Mouse (Mus musculus): ENCODE measurements around the gene Xpc. TPM values are rescaled to one million over a fixed set of nuclear protein-coding genes. Genes with fewer than 3 reads are reported as not detected.

Xpc gene
- polyA plus RNA-seq, 1 experiment from 2014 or later: 15.8 TPM

DNA sequence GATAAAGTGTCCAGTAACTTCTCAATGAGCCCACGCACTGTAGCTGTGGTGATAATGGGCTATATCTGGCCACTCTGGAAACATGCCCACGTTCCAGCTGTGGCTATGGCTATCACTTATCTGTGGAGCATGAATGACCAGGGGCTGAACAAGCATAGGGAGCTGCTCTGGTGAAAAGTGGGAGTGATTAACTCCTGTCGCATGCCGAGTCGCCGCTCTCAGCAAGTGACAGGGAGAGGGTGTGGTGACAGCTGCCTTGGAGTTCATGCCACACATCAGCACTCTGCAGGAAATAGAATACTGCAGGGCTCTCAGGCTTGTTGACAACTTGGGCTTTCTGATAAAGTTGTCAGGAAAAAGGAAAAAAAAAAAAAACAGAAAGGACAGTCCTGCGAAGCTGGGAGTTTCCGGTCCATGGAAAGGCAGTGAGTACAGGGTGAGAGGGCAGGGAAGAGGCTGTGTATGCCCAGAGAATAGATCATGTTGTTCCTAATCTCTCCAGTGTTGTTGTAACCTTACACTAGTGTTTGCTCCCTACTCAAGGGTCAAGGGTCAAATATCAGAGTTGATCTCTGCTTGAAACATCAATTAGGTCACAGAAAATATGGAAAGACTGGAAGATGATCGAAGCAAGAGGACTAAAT, 30.7 kb upstream of the Xpc start:
- Histone ChIP-seq H3K4me3 (ENCODE audit: low read length) (no peak overlapping the region), H3K4me1 (ENCODE audit: control insufficient read depth, insufficient read depth, low read depth, low read length) (no peaks in the 10 kb centered on the region), H3K27ac (ENCODE audit: low read depth, low read length) (no peak overlapping the region), H3K9me3 (ENCODE audit: control insufficient read depth, low read length) (no peaks in the 10 kb centered on the region), H3K27me3 (replicated peaks; ENCODE audit: control insufficient read depth, insufficient read depth, low read length) (no peaks in the 10 kb centered on the region), H3K36me3 (ENCODE audit: control insufficient read depth, insufficient read depth, low read length) (no peaks in the 10 kb centered on the region), H3K9ac (ENCODE audit: low read depth, low read length) (no peak overlapping the region), H3K4me2 (ENCODE audit: low read length) (no peak overlapping the region)
- 68% methylated on average over 9 of the region's 9 CpGs for WGBS
- no peak for ATAC-seq

DNA sequence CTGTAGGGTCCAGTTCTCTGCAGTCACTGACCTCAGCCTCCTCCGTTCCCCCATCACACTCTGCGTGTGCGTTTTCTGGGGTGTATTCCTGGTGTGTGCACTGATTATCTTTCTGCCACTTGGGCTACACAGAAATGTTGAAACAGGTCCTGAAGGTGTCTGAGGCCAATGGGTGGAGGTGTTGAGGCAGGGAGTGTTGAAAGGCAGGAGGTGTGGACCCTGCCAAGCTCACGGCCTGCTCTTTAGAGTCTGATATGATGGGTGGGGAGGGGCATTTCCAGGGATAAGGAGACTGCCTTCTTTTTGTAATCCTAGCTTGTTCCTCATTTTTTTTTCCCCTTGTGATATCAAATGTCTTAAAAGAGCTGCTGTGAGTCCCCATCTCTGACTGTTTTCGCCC, 27.4 kb upstream of the Xpc start:
- Histone ChIP-seq H3K27me3 (replicated peaks; ENCODE audit: control insufficient read depth, insufficient read depth, low read length) (no peaks in the 10 kb centered on the region), H3K27ac (ENCODE audit: low read depth, low read length) (no peak overlapping the region), H3K36me3 (ENCODE audit: control insufficient read depth, insufficient read depth, low read length) (no peaks in the 10 kb centered on the region), H3K4me3 (ENCODE audit: low read length) (no peak overlapping the region), H3K4me1 (ENCODE audit: control insufficient read depth, insufficient read depth, low read depth, low read length) (no peaks in the 10 kb centered on the region), H3K9ac (ENCODE audit: low read depth, low read length) (no peak overlapping the region), H3K9me3 (ENCODE audit: control insufficient read depth, low read length) (no peaks in the 10 kb centered on the region), H3K4me2 (ENCODE audit: low read length) (no peak overlapping the region)
- ATAC-seq: no peak
- 86% methylated on average over 5 of the region's 5 CpGs for WGBS

DNA sequence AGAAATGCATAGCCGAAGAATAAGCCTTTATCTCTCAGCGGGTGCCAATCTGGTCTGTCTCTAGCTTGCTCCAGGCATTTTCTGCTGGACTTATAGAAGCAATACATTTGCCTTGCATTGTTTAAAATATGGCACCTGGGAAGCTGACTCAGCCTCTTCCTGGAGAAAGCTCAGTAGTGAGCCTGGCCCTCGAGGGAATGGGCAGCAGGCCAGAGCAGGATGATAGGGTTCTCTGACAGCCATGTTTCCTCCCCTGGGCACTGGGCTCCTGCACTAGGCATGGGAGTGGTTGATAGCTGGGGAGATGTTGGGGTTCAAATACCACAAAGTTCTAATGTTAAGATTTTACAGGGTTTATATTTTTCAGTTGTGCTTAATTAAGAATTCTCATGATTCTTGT, 25.6 kb upstream of the Xpc start:
- no peak overlapping the region for H3K4me2 ChIP-seq (ENCODE audit: low read length)
- H3K36me3 ChIP-seq (ENCODE audit: control insufficient read depth, insufficient read depth, low read length): no peaks in the 10 kb centered on the region
- 58% methylated on average over 3 of the region's 3 CpGs for WGBS
- no peak overlapping the region for H3K9ac ChIP-seq (ENCODE audit: low read depth, low read length)
- ATAC-seq: no peak
- H3K4me3 ChIP-seq (ENCODE audit: low read length): no peak overlapping the region
- no peaks in the 10 kb centered on the region for H3K9me3 ChIP-seq (ENCODE audit: control insufficient read depth, low read length)
- no peaks in the 10 kb centered on the region for H3K4me1 ChIP-seq (ENCODE audit: control insufficient read depth, insufficient read depth, low read depth, low read length)
- H3K27me3 ChIP-seq (replicated peaks; ENCODE audit: control insufficient read depth, insufficient read depth, low read length): no peaks in the 10 kb centered on the region
- no peak overlapping the region for H3K27ac ChIP-seq (ENCODE audit: low read depth, low read length)

DNA sequence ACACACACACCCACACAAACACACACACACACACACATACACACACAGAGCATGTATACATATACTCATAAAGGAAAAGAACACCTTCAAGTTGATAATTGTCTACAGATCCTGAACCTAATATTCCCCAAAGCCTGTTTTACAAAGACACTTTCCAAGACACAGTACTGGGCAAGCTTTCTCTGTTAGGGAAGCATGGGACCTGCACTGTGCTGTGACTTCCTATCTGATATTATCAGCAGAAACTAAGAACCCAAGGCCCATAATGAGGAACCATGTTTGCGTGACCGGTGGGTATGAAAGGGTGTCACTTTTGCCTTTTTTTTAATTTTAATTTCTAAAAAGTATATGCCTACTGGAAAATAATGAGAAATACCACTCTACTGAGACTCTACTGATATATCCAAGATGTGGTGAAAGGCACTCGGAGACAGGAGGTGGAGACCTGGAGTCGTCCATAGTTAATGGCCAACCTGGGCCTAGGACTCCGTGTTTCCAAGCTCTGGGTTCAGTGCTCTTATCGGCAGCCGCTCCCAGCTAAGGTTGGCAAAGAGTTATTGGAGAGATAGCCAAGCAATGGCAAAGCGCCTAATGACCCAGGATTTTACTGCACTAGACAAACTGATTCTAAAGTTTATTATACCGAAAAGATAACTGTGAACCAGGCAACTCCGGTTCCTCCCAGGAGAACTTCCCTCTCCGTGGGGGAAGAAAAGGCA, 20.5 kb upstream of the Xpc start:
- no peak overlapping the region for H3K9ac ChIP-seq (ENCODE audit: low read depth, low read length)
- WGBS: 94% methylated on average over 11 of the region's 11 CpGs

DNA sequence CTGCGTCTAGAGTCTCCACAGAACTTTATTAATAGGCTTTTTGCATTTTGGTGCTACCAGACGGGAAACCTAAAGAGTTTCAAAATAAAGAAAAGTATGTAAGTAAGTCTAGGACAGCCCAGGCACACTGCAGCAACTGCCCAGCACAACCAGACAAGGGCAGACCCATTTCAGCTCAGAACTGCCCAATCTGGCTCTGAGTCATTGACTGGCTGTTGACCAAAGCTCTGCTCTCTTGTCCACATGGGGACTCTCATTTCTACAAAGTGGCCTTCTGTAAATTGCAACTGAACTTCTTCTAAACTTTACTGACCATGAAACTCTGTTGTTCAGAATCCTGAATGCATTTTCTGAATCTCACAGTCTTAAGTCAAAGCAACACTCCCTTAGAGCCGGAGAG, 19.5 kb upstream of the Xpc start:
- Histone ChIP-seq H3K9me3 (ENCODE audit: control insufficient read depth, low read length) (no peaks in the 10 kb centered on the region), H3K4me2 (ENCODE audit: low read length) (no peak overlapping the region), H3K27me3 (replicated peaks; ENCODE audit: control insufficient read depth, insufficient read depth, low read length) (no peaks in the 10 kb centered on the region), H3K4me3 (ENCODE audit: low read length) (no peak overlapping the region), H3K36me3 (ENCODE audit: control insufficient read depth, insufficient read depth, low read length) (no peaks in the 10 kb centered on the region), H3K4me1 (ENCODE audit: control insufficient read depth, insufficient read depth, low read depth, low read length) (no peaks in the 10 kb centered on the region), H3K27ac (ENCODE audit: low read depth, low read length) (no peak overlapping the region), H3K9ac (ENCODE audit: low read depth, low read length) (no peak overlapping the region)
- no peak for ATAC-seq
- WGBS: 60% methylated on average over 3 of the region's 3 CpGs

More for the DNA sequence above, 20.5 kb upstream of the Xpc start:
- Histone ChIP-seq H3K4me2 (ENCODE audit: low read length) (no peak overlapping the region), H3K4me1 (ENCODE audit: control insufficient read depth, insufficient read depth, low read depth, low read length) (no peaks in the 10 kb centered on the region), H3K4me3 (ENCODE audit: low read length) (no peak overlapping the region), H3K9me3 (ENCODE audit: control insufficient read depth, low read length) (no peaks in the 10 kb centered on the region), H3K27ac (ENCODE audit: low read depth, low read length) (no peak overlapping the region), H3K27me3 (replicated peaks; ENCODE audit: control insufficient read depth, insufficient read depth, low read length) (no peaks in the 10 kb centered on the region), H3K36me3 (ENCODE audit: control insufficient read depth, insufficient read depth, low read length) (no peaks in the 10 kb centered on the region)
- no peak for ATAC-seq

DNA sequence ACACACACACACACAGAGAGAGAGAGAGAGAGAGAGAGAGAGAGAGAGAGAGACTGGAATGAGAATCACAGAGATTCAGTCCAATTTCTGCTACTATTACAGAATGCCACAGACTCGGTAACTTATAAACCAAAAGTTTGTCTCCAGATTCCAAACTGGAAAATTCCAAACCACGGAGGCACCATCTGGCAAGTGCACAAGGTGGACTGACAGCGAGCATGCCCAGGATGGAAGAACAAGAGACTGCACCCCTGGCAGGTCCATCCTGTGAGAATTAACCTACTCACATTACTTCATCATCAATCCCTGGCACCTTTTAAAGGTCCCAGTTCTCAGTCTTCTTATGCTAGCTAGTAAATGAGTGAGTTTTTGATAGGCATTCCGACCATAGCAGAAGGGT, 18.6 kb upstream of the Xpc start:
- Histone ChIP-seq H3K27ac (ENCODE audit: low read depth, low read length) (no peak overlapping the region), H3K4me1 (ENCODE audit: control insufficient read depth, insufficient read depth, low read depth, low read length) (no peaks in the 10 kb centered on the region), H3K36me3 (ENCODE audit: control insufficient read depth, insufficient read depth, low read length) (no peaks in the 10 kb centered on the region), H3K9me3 (ENCODE audit: control insufficient read depth, low read length) (no peaks in the 10 kb centered on the region), H3K9ac (ENCODE audit: low read depth, low read length) (no peak overlapping the region), H3K4me2 (ENCODE audit: low read length) (no peak overlapping the region), H3K27me3 (replicated peaks; ENCODE audit: control insufficient read depth, insufficient read depth, low read length) (no peaks in the 10 kb centered on the region), H3K4me3 (ENCODE audit: low read length) (no peak overlapping the region)
- no peak for ATAC-seq
- WGBS: 80% methylated on average over 4 of the region's 4 CpGs

DNA sequence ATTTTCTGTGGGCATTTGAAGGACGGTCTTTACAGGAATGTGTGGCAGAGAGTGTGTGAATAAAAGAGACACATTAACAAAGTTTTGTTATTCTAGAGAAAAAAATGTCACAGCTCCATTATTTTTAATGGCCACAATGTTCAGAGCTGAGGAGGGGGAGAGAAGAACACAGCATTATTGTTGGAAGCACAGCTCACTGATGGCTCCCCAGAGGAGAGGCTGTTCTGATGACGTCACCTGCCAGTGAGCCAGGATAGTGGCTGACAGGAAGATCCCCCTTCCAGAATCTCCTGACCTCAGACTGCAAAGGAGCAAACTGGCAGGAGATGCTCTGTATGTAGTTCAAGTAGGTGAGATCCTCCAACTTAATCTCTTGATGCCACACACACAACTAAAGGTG, 18.1 kb upstream of the Xpc start:
- Histone ChIP-seq H3K27me3 (replicated peaks; ENCODE audit: control insufficient read depth, insufficient read depth, low read length) (no peaks in the 10 kb centered on the region), H3K4me2 (ENCODE audit: low read length) (no peak overlapping the region), H3K36me3 (ENCODE audit: control insufficient read depth, insufficient read depth, low read length) (no peaks in the 10 kb centered on the region), H3K9ac (ENCODE audit: low read depth, low read length) (no peak overlapping the region), H3K4me1 (ENCODE audit: control insufficient read depth, insufficient read depth, low read depth, low read length) (no peaks in the 10 kb centered on the region), H3K27ac (ENCODE audit: low read depth, low read length) (no peak overlapping the region), H3K4me3 (ENCODE audit: low read length) (no peak overlapping the region), H3K9me3 (ENCODE audit: control insufficient read depth, low read length) (no peaks in the 10 kb centered on the region)
- no peak for ATAC-seq
- WGBS: 31% methylated on average over 2 of the region's 2 CpGs

DNA sequence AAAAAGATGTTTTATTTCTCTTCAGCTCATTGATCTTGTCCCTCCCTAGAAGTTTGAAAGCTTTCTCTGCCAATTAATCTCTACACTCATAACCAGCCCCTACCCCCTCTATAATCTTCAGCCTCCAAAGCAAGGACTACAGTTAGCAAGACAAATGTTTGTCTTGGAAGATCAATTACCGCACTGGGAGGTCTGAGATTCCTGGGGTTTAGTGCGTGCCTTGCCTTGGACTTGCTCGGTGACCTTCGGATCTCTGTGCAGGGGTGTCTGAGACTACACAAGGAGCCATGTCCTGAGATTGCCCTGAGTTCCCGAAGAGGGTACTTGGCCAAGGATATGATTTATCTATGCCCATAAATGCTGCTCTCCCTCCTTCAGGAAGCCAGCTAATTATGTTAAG, 17.7 kb upstream of the Xpc start:
- WGBS: 56% methylated on average over 5 of the region's 5 CpGs
- Histone ChIP-seq H3K27me3 (replicated peaks; ENCODE audit: control insufficient read depth, insufficient read depth, low read length) (no peaks in the 10 kb centered on the region), H3K36me3 (ENCODE audit: control insufficient read depth, insufficient read depth, low read length) (no peaks in the 10 kb centered on the region), H3K27ac (ENCODE audit: low read depth, low read length) (no peak overlapping the region), H3K4me2 (ENCODE audit: low read length) (no peak overlapping the region), H3K4me3 (ENCODE audit: low read length) (no peak overlapping the region), H3K9me3 (ENCODE audit: control insufficient read depth, low read length) (no peaks in the 10 kb centered on the region), H3K9ac (ENCODE audit: low read depth, low read length) (no peak overlapping the region), H3K4me1 (ENCODE audit: control insufficient read depth, insufficient read depth, low read depth, low read length) (no peaks in the 10 kb centered on the region)
- ATAC-seq: no peak

DNA sequence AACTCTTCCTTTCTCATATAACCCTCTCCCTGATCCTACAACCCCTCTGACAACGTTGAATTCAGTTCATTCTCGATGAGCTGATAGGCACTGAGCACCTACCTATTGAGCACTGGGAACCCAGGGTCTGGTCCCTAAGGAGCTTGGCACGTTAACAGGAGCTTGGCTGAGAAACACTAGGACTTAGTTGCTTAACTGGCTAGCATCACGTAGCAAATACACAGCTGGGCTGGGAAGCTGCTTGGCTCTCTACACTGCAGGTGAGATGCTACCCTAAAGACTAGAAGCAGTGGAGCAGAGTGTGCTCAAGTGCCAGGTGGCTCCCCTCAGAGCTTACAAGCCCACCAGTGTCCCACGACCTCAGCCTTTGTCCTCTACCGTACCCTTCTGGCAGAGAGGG, 17.0 kb upstream of the Xpc start:
- Histone ChIP-seq H3K9ac (ENCODE audit: low read depth, low read length) (no peak overlapping the region), H3K27ac (ENCODE audit: low read depth, low read length) (no peak overlapping the region), H3K9me3 (ENCODE audit: control insufficient read depth, low read length) (no peaks in the 10 kb centered on the region), H3K4me1 (ENCODE audit: control insufficient read depth, insufficient read depth, low read depth, low read length) (no peaks in the 10 kb centered on the region), H3K27me3 (replicated peaks; ENCODE audit: control insufficient read depth, insufficient read depth, low read length) (no peaks in the 10 kb centered on the region), H3K4me3 (ENCODE audit: low read length) (no peak overlapping the region), H3K36me3 (ENCODE audit: control insufficient read depth, insufficient read depth, low read length) (no peaks in the 10 kb centered on the region), H3K4me2 (ENCODE audit: low read length) (no peak overlapping the region)
- WGBS: 73% methylated on average over 6 of the region's 6 CpGs
- ATAC-seq: no peak

Data from hindbrain, embryonic 16.5 days (tissue).